Mouse (Mus musculus): Measurements from ENCODE around the gene Fam227a. TPM values are rescaled to one million over a fixed set of nuclear protein-coding genes. Genes with fewer than 3 reads are reported as not detected.

Gene Fam227a
- polyA plus RNA-seq, 1 experiment from 2014 or later: 1.3 TPM

GRCm38 (mm10) chr15:79615501-79615900 lies 43.3 kb downstream of the Fam227a start:
- H3K27ac ChIP-seq (ENCODE audit: low read depth): no peak overlapping the region
- H3K9ac ChIP-seq (ENCODE audit: low read length): no peak overlapping the region
- ATAC-seq (replicated peaks; ENCODE audit: low FRiP score, low TSS enrichment, low read depth) (no peak), DNase-seq (ENCODE audit: low spot score) (no peak)
- no peaks in the 10 kb centered on the region for H3K36me3 ChIP-seq (ENCODE audit: control insufficient read depth, insufficient read depth, low read length)
- no peak overlapping the region for H3K4me2 ChIP-seq (ENCODE audit: low read length)
- H3K9me3 ChIP-seq (ENCODE audit: control insufficient read depth, low read length): no peaks in the 10 kb centered on the region
- no peaks in the 10 kb centered on the region for H3K27me3 ChIP-seq (replicated peaks; ENCODE audit: control insufficient read depth, insufficient read depth, low read length)
- no peaks in the 10 kb centered on the region for H3K4me1 ChIP-seq (replicated peaks; ENCODE audit: control insufficient read depth, insufficient read depth, low read length)
- WGBS: 85% methylated on average over 7 of the region's 7 CpGs
- no peak overlapping the region for H3K4me3 ChIP-seq (ENCODE audit: low read depth, low read length)

- H3K9ac ChIP-seq (ENCODE audit: low read length): no peak overlapping the region
- ATAC-seq (replicated peaks; ENCODE audit: low FRiP score, low TSS enrichment, low read depth): no peak
- WGBS: 100% methylated on average over 2 of the region's 2 CpGs
- no peak overlapping the region for H3K4me2 ChIP-seq (ENCODE audit: low read length)
- no peaks in the 10 kb centered on the region for H3K36me3 ChIP-seq (ENCODE audit: control insufficient read depth, insufficient read depth, low read length)
- DNase-seq (ENCODE audit: low spot score): no peak
- H3K4me1 ChIP-seq (replicated peaks; ENCODE audit: control insufficient read depth, insufficient read depth, low read length): no peaks in the 10 kb centered on the region
- H3K27ac ChIP-seq (ENCODE audit: low read depth): no peak overlapping the region
- H3K9me3 ChIP-seq (ENCODE audit: control insufficient read depth, low read length): no peaks in the 10 kb centered on the region
- H3K27me3 ChIP-seq (replicated peaks; ENCODE audit: control insufficient read depth, insufficient read depth, low read length): 0 out of 2 replicates have a peak, but pooled peaks cover under 1% of the 10 kb centered on the region
- H3K4me3 ChIP-seq (ENCODE audit: low read depth, low read length): no peak overlapping the region
Observed at GRCm38 (mm10) chr15:79609226-79609625, 49.5 kb downstream of the Fam227a start.

GRCm38 (mm10) chr15:79608214-79608613 lies 50.5 kb downstream of the Fam227a start:
- Histone ChIP-seq H3K36me3 (ENCODE audit: control insufficient read depth, insufficient read depth, low read length) (no peaks in the 10 kb centered on the region), H3K4me1 (replicated peaks; ENCODE audit: control insufficient read depth, insufficient read depth, low read length) (no peaks in the 10 kb centered on the region), H3K27ac (ENCODE audit: low read depth) (no peak overlapping the region), H3K4me3 (ENCODE audit: low read depth, low read length) (no peak overlapping the region), H3K9me3 (ENCODE audit: control insufficient read depth, low read length) (no peaks in the 10 kb centered on the region), H3K9ac (ENCODE audit: low read length) (no peak overlapping the region), H3K4me2 (ENCODE audit: low read length) (no peak overlapping the region), H3K27me3 (replicated peaks; ENCODE audit: control insufficient read depth, insufficient read depth, low read length) (0 out of 2 replicates have a peak, but pooled peaks cover 4% of the 10 kb centered on the region)
- DNase-seq (ENCODE audit: low spot score) (no peak), ATAC-seq (replicated peaks; ENCODE audit: low FRiP score, low TSS enrichment, low read depth) (no peak)
- WGBS: 75% methylated on average over 7 of the region's 7 CpGs

GRCm38 (mm10) chr15:79607757-79608156 lies 51.0 kb downstream of the Fam227a start:
- no peak for ATAC-seq (replicated peaks; ENCODE audit: low FRiP score, low TSS enrichment, low read depth)
- Histone ChIP-seq H3K27me3 (replicated peaks; ENCODE audit: control insufficient read depth, insufficient read depth, low read length) (0 out of 2 replicates have a peak, but pooled peaks cover 4% of the 10 kb centered on the region), H3K4me1 (replicated peaks; ENCODE audit: control insufficient read depth, insufficient read depth, low read length) (no peaks in the 10 kb centered on the region), H3K9ac (ENCODE audit: low read length) (no peak overlapping the region), H3K27ac (ENCODE audit: low read depth) (no peak overlapping the region), H3K4me2 (ENCODE audit: low read length) (no peak overlapping the region), H3K9me3 (ENCODE audit: control insufficient read depth, low read length) (no peaks in the 10 kb centered on the region), H3K4me3 (ENCODE audit: low read depth, low read length) (no peak overlapping the region), H3K36me3 (ENCODE audit: control insufficient read depth, insufficient read depth, low read length) (no peaks in the 10 kb centered on the region)
- DNase-seq (ENCODE audit: low spot score): no peak
- WGBS: 61% methylated on average over 2 of the region's 2 CpGs

GRCm38 (mm10) chr15:79606161-79606560 lies 52.6 kb downstream of the Fam227a start:
- DNase-seq (ENCODE audit: low spot score) (no peak), ATAC-seq (replicated peaks; ENCODE audit: low FRiP score, low TSS enrichment, low read depth) (no peak)
- Histone ChIP-seq H3K4me1 (replicated peaks; ENCODE audit: control insufficient read depth, insufficient read depth, low read length) (no peaks in the 10 kb centered on the region), H3K36me3 (ENCODE audit: control insufficient read depth, insufficient read depth, low read length) (no peaks in the 10 kb centered on the region), H3K27ac (ENCODE audit: low read depth) (no peak overlapping the region), H3K9ac (ENCODE audit: low read length) (no peak overlapping the region), H3K4me3 (ENCODE audit: low read depth, low read length) (no peak overlapping the region), H3K9me3 (ENCODE audit: control insufficient read depth, low read length) (no peaks in the 10 kb centered on the region), H3K27me3 (replicated peaks; ENCODE audit: control insufficient read depth, insufficient read depth, low read length) (0 out of 2 replicates have a peak, but pooled peaks cover 4% of the 10 kb centered on the region), H3K4me2 (ENCODE audit: low read length) (no peak overlapping the region)
- 87% methylated on average over 12 of the region's 12 CpGs for WGBS

- Histone ChIP-seq H3K4me1 (replicated peaks; ENCODE audit: control insufficient read depth, insufficient read depth, low read length) (no peaks in the 10 kb centered on the region), H3K36me3 (ENCODE audit: control insufficient read depth, insufficient read depth, low read length) (no peaks in the 10 kb centered on the region), H3K9ac (ENCODE audit: low read length) (peak within 1 kb of the TSS; percentile 36), H3K27ac (ENCODE audit: low read depth) (no peak within 1 kb of the TSS), H3K9me3 (ENCODE audit: control insufficient read depth, low read length) (no peaks in the 10 kb centered on the region), H3K4me3 (ENCODE audit: low read depth, low read length) (peak within 1 kb of the TSS; percentile 30), H3K4me2 (ENCODE audit: low read length) (peak within 1 kb of the TSS; percentile 47), H3K27me3 (replicated peaks; ENCODE audit: control insufficient read depth, insufficient read depth, low read length) (0 out of 2 replicates have a peak, but pooled peaks cover 4% of the 10 kb centered on the region)
- WGBS: 9% methylated on average over 37 of the region's 37 CpGs
- peak; percentile 80 for DNase-seq (ENCODE audit: low spot score)
- ATAC-seq (replicated peaks; ENCODE audit: low FRiP score, low TSS enrichment, low read depth): 0 out of 2 replicates have a peak, but pooled peaks have one; percentile 53
Observed at GRCm38 (mm10) chr15:79604990-79605665, 53.6 kb downstream of the Fam227a start, which contains the start of gene Dmc1. Gene Dmc1, minus strand, starts transcription at chr15:79605109.

GRCm38 (mm10) chr15:79600176-79600575 lies 58.6 kb downstream of the Fam227a start:
- Histone ChIP-seq H3K27ac (ENCODE audit: low read depth) (no peak overlapping the region), H3K9me3 (ENCODE audit: control insufficient read depth, low read length) (no peaks in the 10 kb centered on the region), H3K36me3 (ENCODE audit: control insufficient read depth, insufficient read depth, low read length) (no peaks in the 10 kb centered on the region), H3K4me2 (ENCODE audit: low read length) (no peak overlapping the region), H3K27me3 (replicated peaks; ENCODE audit: control insufficient read depth, insufficient read depth, low read length) (0 out of 2 replicates have a peak, but pooled peaks cover 4% of the 10 kb centered on the region), H3K4me1 (replicated peaks; ENCODE audit: control insufficient read depth, insufficient read depth, low read length) (no peaks in the 10 kb centered on the region), H3K4me3 (ENCODE audit: low read depth, low read length) (no peak overlapping the region), H3K9ac (ENCODE audit: low read length) (no peak overlapping the region)
- DNase-seq (ENCODE audit: low spot score): no peak
- WGBS: 81% methylated on average over 2 of the region's 2 CpGs
- ATAC-seq (replicated peaks; ENCODE audit: low FRiP score, low TSS enrichment, low read depth): no peak

GRCm38 (mm10) chr15:79598715-79599114 lies 60.0 kb downstream of the Fam227a start:
- H3K27me3 ChIP-seq (replicated peaks; ENCODE audit: control insufficient read depth, insufficient read depth, low read length): no peaks in the 10 kb centered on the region
- no peaks in the 10 kb centered on the region for H3K36me3 ChIP-seq (ENCODE audit: control insufficient read depth, insufficient read depth, low read length)
- 88% methylated on average over 1 of the region's 1 CpGs for WGBS
- no peaks in the 10 kb centered on the region for H3K9me3 ChIP-seq (ENCODE audit: control insufficient read depth, low read length)
- H3K4me3 ChIP-seq (ENCODE audit: low read depth, low read length): no peak overlapping the region
- no peak overlapping the region for H3K27ac ChIP-seq (ENCODE audit: low read depth)
- no peak for ATAC-seq (replicated peaks; ENCODE audit: low FRiP score, low TSS enrichment, low read depth)
- H3K4me2 ChIP-seq (ENCODE audit: low read length): no peak overlapping the region
- H3K9ac ChIP-seq (ENCODE audit: low read length): no peak overlapping the region
- H3K4me1 ChIP-seq (replicated peaks; ENCODE audit: control insufficient read depth, insufficient read depth, low read length): no peaks in the 10 kb centered on the region
- no peak for DNase-seq (ENCODE audit: low spot score)

- no peaks in the 10 kb centered on the region for H3K9me3 ChIP-seq (ENCODE audit: control insufficient read depth, low read length)
- WGBS: 52% methylated on average over 1 of the region's 1 CpGs
- ATAC-seq (replicated peaks; ENCODE audit: low FRiP score, low TSS enrichment, low read depth): no peak
Observed at GRCm38 (mm10) chr15:79581581-79581980, 77.2 kb downstream of the Fam227a start.

More at GRCm38 (mm10) chr15:79581581-79581980, 77.2 kb downstream of the Fam227a start:
- no peak overlapping the region for H3K4me3 ChIP-seq (ENCODE audit: low read depth, low read length)
- H3K27ac ChIP-seq (ENCODE audit: low read depth): no peak overlapping the region
- no peak overlapping the region for H3K9ac ChIP-seq (ENCODE audit: low read length)
- no peak for DNase-seq (ENCODE audit: low spot score)
- H3K36me3 ChIP-seq (ENCODE audit: control insufficient read depth, insufficient read depth, low read length): no peaks in the 10 kb centered on the region
- no peaks in the 10 kb centered on the region for H3K27me3 ChIP-seq (replicated peaks; ENCODE audit: control insufficient read depth, insufficient read depth, low read length)
- H3K4me1 ChIP-seq (replicated peaks; ENCODE audit: control insufficient read depth, insufficient read depth, low read length): no peaks in the 10 kb centered on the region
- no peak overlapping the region for H3K4me2 ChIP-seq (ENCODE audit: low read length)

Data from intestine, embryonic 14.5 days (tissue).